Mouse (Mus musculus): Measurements from ENCODE around the gene Atg4d. TPM values are rescaled to one million over a fixed set of nuclear protein-coding genes. Genes with fewer than 3 reads are reported as not detected.

Gene Atg4d
- polyA plus RNA-seq, 1 experiment: 39.8 TPM

DNA sequence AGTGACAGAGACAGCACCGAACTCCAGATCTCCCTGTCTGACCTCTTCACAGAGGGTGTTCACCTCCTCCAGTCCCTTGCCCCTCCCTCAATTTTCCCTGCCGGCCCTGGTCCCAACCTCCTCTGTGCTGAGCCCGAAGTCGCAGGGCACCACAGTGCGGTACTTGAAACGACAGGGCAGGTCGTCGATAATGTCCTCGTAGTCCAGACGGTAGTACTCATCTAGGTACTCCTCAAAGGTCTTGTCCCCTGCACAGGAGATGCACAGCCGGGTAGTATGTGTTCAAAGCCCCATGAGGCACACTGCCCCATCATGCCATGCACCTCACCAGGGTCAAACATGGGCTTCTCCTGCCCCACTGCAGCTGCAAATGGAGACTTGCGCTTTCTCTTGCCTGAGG, 10.6 kb downstream of the Atg4d start:
- no peak overlapping the region for H3K4me2 ChIP-seq (ENCODE audit: low read depth)
- no peak overlapping the region for H3ac ChIP-seq (ENCODE audit: control insufficient read depth, insufficient read length)
- TF ChIP-seq MYOD1 (IDR thresholded peaks at IDR 0.05; ENCODE audit: control insufficient read depth in 1 of 3, insufficient read length in 2 of 3, low read depth in 2 of 3): no peak
- no peak for TF ChIP-seq MAX (IDR thresholded peaks at IDR 0.05; ENCODE audit: low read depth)
- no peak for TF ChIP-seq REST (IDR thresholded peaks at IDR 0.05; ENCODE audit: insufficient read depth, insufficient read length)
- no peak for TF ChIP-seq SRF (IDR thresholded peaks at IDR 0.05; ENCODE audit: control insufficient read depth, insufficient read length, low read depth)
- no peak for TF ChIP-seq TCF3 (IDR thresholded peaks at IDR 0.05; ENCODE audit: insufficient read length, low read depth)
- TF ChIP-seq CEBPB (IDR thresholded peaks at IDR 0.05; ENCODE audit: insufficient read depth, poor library complexity, severe bottlenecking): no peak
- TF ChIP-seq POLR2A (IDR thresholded peaks at IDR 0.05; ENCODE audit: insufficient read length, low read depth): no peak
- TF ChIP-seq E2F4 (IDR thresholded peaks at IDR 0.05; ENCODE audit: insufficient read depth): no peak
- no peak for TF ChIP-seq POLR2AphosphoS2 (IDR thresholded peaks at IDR 0.05; ENCODE audit: insufficient read length, low read depth)
- no peak for TF ChIP-seq MYOG (IDR thresholded peaks at IDR 0.05; ENCODE audit: control insufficient read depth in 1 of 3, insufficient read depth in 1 of 3, insufficient read length in 2 of 3, low read depth in 2 of 3)
- TF ChIP-seq USF1 (IDR thresholded peaks at IDR 0.05; ENCODE audit: low read depth): no peak
- no peak for TF ChIP-seq TCF12 (IDR thresholded peaks at IDR 0.05; ENCODE audit: insufficient read depth, poor library complexity, severe bottlenecking)
- H3K27me3 ChIP-seq (ENCODE audit: control insufficient read depth, insufficient read depth, insufficient read length): no peaks in the 10 kb centered on the region
- no peaks in the 10 kb centered on the region for H3K79me2 ChIP-seq (ENCODE audit: control insufficient read depth, insufficient read depth)
- peaks cover 35% of the 10 kb centered on the region for H3K36me3 ChIP-seq (ENCODE audit: control insufficient read depth, insufficient read depth)
- no peak overlapping the region for H3K4me3 ChIP-seq

DNA sequence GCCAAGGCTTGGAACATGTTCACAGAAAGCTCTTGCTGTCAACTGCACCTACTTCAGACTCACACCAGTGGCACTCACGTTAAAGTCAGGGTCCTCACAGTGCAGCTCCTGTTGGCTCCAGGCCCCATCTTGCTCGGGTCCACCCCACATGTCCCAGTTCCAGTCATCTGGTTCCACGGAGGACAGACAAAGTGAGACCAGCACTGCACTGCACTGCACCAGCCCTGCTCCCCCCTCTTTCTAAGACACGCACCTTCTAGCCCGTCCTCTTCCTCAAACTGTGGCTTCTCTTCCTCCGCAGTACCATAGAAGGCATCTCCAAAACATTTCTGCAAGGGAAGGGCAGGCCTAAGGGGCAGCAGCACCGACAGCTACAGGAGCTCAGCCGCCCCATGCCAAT, 11.2 kb downstream of the Atg4d start:
- Histone ChIP-seq H3ac (ENCODE audit: control insufficient read depth, insufficient read length) (no peak overlapping the region), H3K27me3 (ENCODE audit: control insufficient read depth, insufficient read depth, insufficient read length) (no peaks in the 10 kb centered on the region), H3K4me3 (no peak overlapping the region), H3K4me2 (ENCODE audit: low read depth) (no peak overlapping the region), H3K79me2 (ENCODE audit: control insufficient read depth, insufficient read depth) (no peaks in the 10 kb centered on the region), H3K36me3 (ENCODE audit: control insufficient read depth, insufficient read depth) (peaks cover 38% of the 10 kb centered on the region)
- no peak for TF ChIP-seq SRF (IDR thresholded peaks at IDR 0.05; ENCODE audit: control insufficient read depth, insufficient read length, low read depth)
- TF ChIP-seq REST (IDR thresholded peaks at IDR 0.05; ENCODE audit: insufficient read depth, insufficient read length): no peak
- TF ChIP-seq CEBPB (IDR thresholded peaks at IDR 0.05; ENCODE audit: insufficient read depth, poor library complexity, severe bottlenecking): no peak
- no peak for TF ChIP-seq E2F4 (IDR thresholded peaks at IDR 0.05; ENCODE audit: insufficient read depth)
- no peak for TF ChIP-seq MYOG (IDR thresholded peaks at IDR 0.05; ENCODE audit: control insufficient read depth in 1 of 3, insufficient read depth in 1 of 3, insufficient read length in 2 of 3, low read depth in 2 of 3)
- no peak for TF ChIP-seq MAX (IDR thresholded peaks at IDR 0.05; ENCODE audit: low read depth)

DNA sequence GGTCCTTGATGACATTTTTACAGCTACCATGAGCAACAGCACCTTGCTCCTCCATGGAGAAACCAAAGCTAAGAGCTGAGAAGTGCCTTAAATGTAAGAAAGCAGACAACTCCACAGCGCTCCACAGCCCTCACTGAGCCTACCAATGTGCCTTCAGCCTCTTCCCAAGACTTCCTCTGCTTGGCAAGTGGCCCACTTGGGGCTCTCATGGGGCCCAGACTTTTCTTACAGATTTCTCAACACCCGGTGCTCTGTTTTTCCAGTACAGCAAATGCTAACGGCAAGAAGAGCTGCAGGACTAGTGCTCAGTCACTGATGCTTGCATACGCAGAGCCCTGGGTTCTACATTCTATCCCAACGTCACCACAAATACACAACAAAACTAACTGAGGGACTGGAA, 12.7 kb downstream of the Atg4d start:
- no peak overlapping the region for H3K4me2 ChIP-seq (ENCODE audit: low read depth)
- H3K27me3 ChIP-seq (ENCODE audit: control insufficient read depth, insufficient read depth, insufficient read length): no peaks in the 10 kb centered on the region
- no peak overlapping the region for H3K4me3 ChIP-seq
- TF ChIP-seq USF1 (IDR thresholded peaks at IDR 0.05; ENCODE audit: low read depth) (no peak), MYOG (IDR thresholded peaks at IDR 0.05; ENCODE audit: control insufficient read depth in 1 of 3, insufficient read depth in 1 of 3, insufficient read length in 2 of 3, low read depth in 2 of 3) (no peak), REST (IDR thresholded peaks at IDR 0.05; ENCODE audit: insufficient read depth, insufficient read length) (no peak), POLR2AphosphoS2 (IDR thresholded peaks at IDR 0.05; ENCODE audit: insufficient read length, low read depth) (no peak), CEBPB (IDR thresholded peaks at IDR 0.05; ENCODE audit: insufficient read depth, poor library complexity, severe bottlenecking) (no peak), POLR2A (IDR thresholded peaks at IDR 0.05; ENCODE audit: insufficient read length, low read depth) (no peak), MAX (IDR thresholded peaks at IDR 0.05; ENCODE audit: low read depth) (no peak), MYOD1 (IDR thresholded peaks at IDR 0.05; ENCODE audit: control insufficient read depth in 1 of 3, insufficient read length in 2 of 3, low read depth in 2 of 3) (no peak), E2F4 (IDR thresholded peaks at IDR 0.05; ENCODE audit: insufficient read depth) (no peak), TCF3 (IDR thresholded peaks at IDR 0.05; ENCODE audit: insufficient read length, low read depth) (no peak), SRF (IDR thresholded peaks at IDR 0.05; ENCODE audit: control insufficient read depth, insufficient read length, low read depth) (no peak)
- no peak overlapping the region for H3ac ChIP-seq (ENCODE audit: control insufficient read depth, insufficient read length)
- peaks cover 36% of the 10 kb centered on the region for H3K36me3 ChIP-seq (ENCODE audit: control insufficient read depth, insufficient read depth)
- H3K79me2 ChIP-seq (ENCODE audit: control insufficient read depth, insufficient read depth): no peaks in the 10 kb centered on the region

DNA sequence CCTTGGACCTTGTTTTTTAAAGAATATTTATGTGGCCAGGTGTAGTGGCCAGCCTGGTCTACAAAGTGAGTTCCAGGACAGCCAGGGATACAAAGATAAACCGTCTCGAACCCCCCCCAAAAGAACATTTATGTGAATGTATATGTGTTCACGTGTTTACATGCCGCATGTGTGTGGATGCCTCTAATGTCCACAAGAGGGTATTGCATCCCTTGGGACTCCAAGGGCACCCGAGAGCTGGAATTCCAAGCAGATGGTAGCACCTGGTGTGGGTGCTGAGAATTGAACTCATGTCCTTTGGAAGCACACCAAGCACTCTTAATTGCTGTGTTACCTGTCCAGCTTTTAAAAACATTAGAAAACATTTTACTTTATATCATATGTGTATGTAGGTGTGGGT, 18.5 kb downstream of the Atg4d start:
- H3K36me3 ChIP-seq (ENCODE audit: control insufficient read depth, insufficient read depth): peaks cover 24% of the 10 kb centered on the region
- H3K4me3 ChIP-seq: no peak overlapping the region

DNA sequence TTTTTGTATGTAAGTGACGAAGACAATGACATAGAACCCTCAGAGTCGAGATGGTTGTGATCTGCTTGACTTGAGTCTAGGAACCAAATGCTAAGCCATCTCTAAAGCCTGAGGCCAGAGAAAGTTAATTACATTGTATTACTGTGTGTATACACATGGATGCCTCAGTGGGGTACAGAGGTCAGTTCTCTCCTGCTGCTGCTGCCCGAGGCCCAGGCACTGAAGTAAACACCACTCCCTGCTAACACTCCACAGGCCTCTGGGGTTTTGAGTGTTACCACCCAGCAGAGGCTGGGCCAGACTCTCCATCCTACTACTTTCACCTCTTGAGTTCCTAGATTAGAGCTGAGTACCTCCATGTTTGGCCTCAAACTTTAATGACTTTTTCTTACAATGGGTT, 18.9 kb downstream of the Atg4d start:
- Histone ChIP-seq H3K4me2 (ENCODE audit: low read depth) (no peak overlapping the region), H3K79me2 (ENCODE audit: control insufficient read depth, insufficient read depth) (peaks cover 23% of the 10 kb centered on the region), H3K27me3 (ENCODE audit: control insufficient read depth, insufficient read depth, insufficient read length) (no peaks in the 10 kb centered on the region), H3K4me3 (no peak overlapping the region), H3ac (ENCODE audit: control insufficient read depth, insufficient read length) (no peak overlapping the region), H3K36me3 (ENCODE audit: control insufficient read depth, insufficient read depth) (peaks cover 24% of the 10 kb centered on the region)
- TF ChIP-seq SRF (IDR thresholded peaks at IDR 0.05; ENCODE audit: control insufficient read depth, insufficient read length, low read depth) (no peak), MYOD1 (IDR thresholded peaks at IDR 0.05; ENCODE audit: control insufficient read depth in 1 of 3, insufficient read length in 2 of 3, low read depth in 2 of 3) (no peak), MYOG (IDR thresholded peaks at IDR 0.05; ENCODE audit: control insufficient read depth in 1 of 3, insufficient read depth in 1 of 3, insufficient read length in 2 of 3, low read depth in 2 of 3) (no peak), CEBPB (IDR thresholded peaks at IDR 0.05; ENCODE audit: insufficient read depth, poor library complexity, severe bottlenecking) (no peak), MAX (IDR thresholded peaks at IDR 0.05; ENCODE audit: low read depth) (no peak), POLR2AphosphoS2 (IDR thresholded peaks at IDR 0.05; ENCODE audit: insufficient read length, low read depth) (no peak), POLR2A (IDR thresholded peaks at IDR 0.05; ENCODE audit: insufficient read length, low read depth) (no peak), E2F4 (IDR thresholded peaks at IDR 0.05; ENCODE audit: insufficient read depth) (no peak), USF1 (IDR thresholded peaks at IDR 0.05; ENCODE audit: low read depth) (no peak), REST (IDR thresholded peaks at IDR 0.05; ENCODE audit: insufficient read depth, insufficient read length) (no peak), TCF12 (IDR thresholded peaks at IDR 0.05; ENCODE audit: insufficient read depth, poor library complexity, severe bottlenecking) (no peak), TCF3 (IDR thresholded peaks at IDR 0.05; ENCODE audit: insufficient read length, low read depth) (no peak)

More for the DNA sequence above, 18.5 kb downstream of the Atg4d start:
- H3K27me3 ChIP-seq (ENCODE audit: control insufficient read depth, insufficient read depth, insufficient read length): no peaks in the 10 kb centered on the region
- H3K4me2 ChIP-seq (ENCODE audit: low read depth): no peak overlapping the region
- peaks cover 19% of the 10 kb centered on the region for H3K79me2 ChIP-seq (ENCODE audit: control insufficient read depth, insufficient read depth)
- H3ac ChIP-seq (ENCODE audit: control insufficient read depth, insufficient read length): no peak overlapping the region
- TF ChIP-seq POLR2A (IDR thresholded peaks at IDR 0.05; ENCODE audit: insufficient read length, low read depth) (no peak), POLR2AphosphoS2 (IDR thresholded peaks at IDR 0.05; ENCODE audit: insufficient read length, low read depth) (no peak), MYOD1 (IDR thresholded peaks at IDR 0.05; ENCODE audit: control insufficient read depth in 1 of 3, insufficient read length in 2 of 3, low read depth in 2 of 3) (no peak), SRF (IDR thresholded peaks at IDR 0.05; ENCODE audit: control insufficient read depth, insufficient read length, low read depth) (no peak), MAX (IDR thresholded peaks at IDR 0.05; ENCODE audit: low read depth) (no peak), REST (IDR thresholded peaks at IDR 0.05; ENCODE audit: insufficient read depth, insufficient read length) (no peak), TCF12 (IDR thresholded peaks at IDR 0.05; ENCODE audit: insufficient read depth, poor library complexity, severe bottlenecking) (no peak), CEBPB (IDR thresholded peaks at IDR 0.05; ENCODE audit: insufficient read depth, poor library complexity, severe bottlenecking) (no peak)

All from myocyte (in vitro differentiated cells).